Mouse (Mus musculus) myocyte (in vitro differentiated cells): ENCODE measurements around the gene Rgs13.

ENCODE experiments used
- POLR2A ChIP-seq: IDR thresholded peaks from one replicate; pipeline ENCODE4 v1.6.1; 2011; ENCODE audit warnings: low read depth, mild to moderate bottlenecking, control low read depth, moderate library complexity; ENCODE audit not compliant: insufficient read length
- TCF12 ChIP-seq: IDR thresholded peaks from one replicate; pipeline ENCODE4 v1.6.1; 2011; ENCODE audit warnings: mild to moderate bottlenecking, control low read depth; ENCODE audit not compliant: poor library complexity, insufficient read depth, severe bottlenecking

GRCm38 (mm10) chr1:144200496-144200895 lies 23.3 kb upstream of the Rgs13 start:
- TF ChIP-seq TCF12 (no peak), POLR2A (no peak)
